Mouse (Mus musculus) cerebellum, postnatal 14 days (tissue): Measurements from ENCODE around the gene Mdp1.

Experiments
- DNase-seq, 2 experiments: peaks; one replicate each; pipeline ENCODE4 v3.0.0; 2021; ENCODE audit warnings: mixed read lengths in 2 of 2

Mdp1 gene

GRCm38 (mm10) chr14:55642679-55643059 lies 17.6 kb downstream of the Mdp1 start:
- no peak for DNase-seq

- DNase-seq, result no peak
Observed at GRCm38 (mm10) chr14:55641291-55641690, 19.0 kb downstream of the Mdp1 start.

- DNase-seq, result no peak
Observed at GRCm38 (mm10) chr14:55640816-55641215, 19.5 kb downstream of the Mdp1 start.

- no peak for DNase-seq
Observed at GRCm38 (mm10) chr14:55637795-55638194, 22.5 kb downstream of the Mdp1 start, which contains the start of gene Gm49378. Gene Gm49378 (minus strand): TSS chr14:55637895.

GRCm38 (mm10) chr14:55635523-55636007 lies 24.7 kb downstream of the Mdp1 start, which contains the start of gene Ipo4:
Gene Ipo4 (minus strand): TSS chr14:55635957.
- peak; percentile 87 to 90 for DNase-seq

- DNase-seq, result peak; percentile 75 to 86
Observed at GRCm38 (mm10) chr14:55634874-55635522, 25.3 kb downstream of the Mdp1 start.

GRCm38 (mm10) chr14:55629312-55629711 lies 31.0 kb downstream of the Mdp1 start:
- peak; percentile 37 to 68 for DNase-seq

- no peak for DNase-seq
Observed at GRCm38 (mm10) chr14:55628077-55628827, 32.1 kb downstream of the Mdp1 start.

GRCm38 (mm10) chr14:55618486-55619195 lies 41.7 kb downstream of the Mdp1 start:
- peak; percentile 70 to 81 for DNase-seq

GRCm38 (mm10) chr14:55617822-55618221 lies 42.5 kb downstream of the Mdp1 start, which contains the start of gene Rec8:
Gene Rec8 (plus strand): TSS chr14:55618037.
- DNase-seq, result peak; percentile 72 to 78

- no peak for DNase-seq
Observed at GRCm38 (mm10) chr14:55616844-55617243, 43.5 kb downstream of the Mdp1 start.

- DNase-seq, result no peak
Observed at GRCm38 (mm10) chr14:55615876-55616275, 44.4 kb downstream of the Mdp1 start.

- no peak for DNase-seq
Observed at GRCm38 (mm10) chr14:55614565-55615178, 45.6 kb downstream of the Mdp1 start.

GRCm38 (mm10) chr14:55613346-55613745 lies 47.0 kb downstream of the Mdp1 start:
- no peak for DNase-seq

GRCm38 (mm10) chr14:55608339-55608738 lies 52.0 kb downstream of the Mdp1 start:
- no peak for DNase-seq
